Mouse (Mus musculus): ENCODE results near the gene Olfr222.

GRCm38 (mm10) chr11:59554127-59554526, 21.9 kb downstream of the Olfr222 start:
- no peak for TF ChIP-seq MAFK (IDR thresholded peaks at IDR 0.05; ENCODE audit: insufficient read depth, low read depth, low read length)
- TF ChIP-seq CHD2 (IDR thresholded peaks at IDR 0.05; ENCODE audit: low read depth, low read length) = no peak
- TF ChIP-seq ZNF384 (IDR thresholded peaks at IDR 0.05; ENCODE audit: low read depth, low read length) = no peak
- no peak for TF ChIP-seq ZC3H11A (IDR thresholded peaks at IDR 0.05; ENCODE audit: borderline replicate concordance, low read depth, low read length)
- TF ChIP-seq HCFC1 (IDR thresholded peaks at IDR 0.05; ENCODE audit: borderline replicate concordance, insufficient read depth, low read length) = no peak
